Mouse (Mus musculus) small intestine, adult 2 months (tissue): Measurements from ENCODE around the gene Col2a1. TPM values are rescaled to one million over a fixed set of nuclear protein-coding genes. Genes with fewer than 3 reads are reported as not detected.

Source experiments
- H3K27ac ChIP-seq: fragments of 200-500 bp; 2 replicates; pipeline ENCODE4 v1.5.1; 2012; ENCODE audit warnings: low read depth, low read length, control low read depth, inconsistent platforms; ENCODE audit not compliant: insufficient read depth
- H3K27me3 ChIP-seq: fragments of 200-500 bp; 2 replicates; pipeline ENCODE4 v1.6.1; 2012; ENCODE audit warnings: mild to moderate bottlenecking, moderate library complexity, low read length, inconsistent platforms; ENCODE audit not compliant: control insufficient read depth, insufficient read depth
- H3K36me3 ChIP-seq: fragments of 200-500 bp; 2 replicates; pipeline ENCODE4 v1.6.1; 2012; ENCODE audit warnings: mild to moderate bottlenecking, low read length, control low read depth, inconsistent platforms; ENCODE audit not compliant: control insufficient read depth, insufficient read depth
- H3K4me1 ChIP-seq: fragments of 200-500 bp; 2 replicates; pipeline ENCODE4 v1.6.1; 2012; ENCODE audit warnings: low read length, inconsistent platforms, mixed read lengths; ENCODE audit not compliant: control insufficient read depth, insufficient read depth, insufficient read length
- H3K4me3 ChIP-seq: fragments of 200-500 bp; 2 replicates; pipeline ENCODE4 v1.5.1; 2012; ENCODE audit warnings: low read depth, mild to moderate bottlenecking, control low read depth, inconsistent platforms, low read length, moderate library complexity
- CTCF ChIP-seq: fragments of 200-500 bp; IDR thresholded peaks from 2 replicates; pipeline ENCODE4 v1.5.1; 2012; ENCODE audit warnings: low read depth, mild to moderate bottlenecking, control low read depth, inconsistent platforms, low read length, moderate library complexity, mixed read lengths; ENCODE audit not compliant: insufficient replicate concordance, insufficient read length; ENCODE audit errors: extremely low read depth
- POLR2A ChIP-seq: fragments of 200-500 bp; IDR thresholded peaks from 2 replicates; pipeline ENCODE4 v1.6.1; 2012; ENCODE audit warnings: low read depth, mild to moderate bottlenecking, control low read depth, inconsistent platforms, low read length, moderate library complexity
- WGBS: fragments of 180-500 bp; shearing (Covaris S2); methylation state at CpG from one replicate; pipeline ENCODE4 v1.1.7; 2018; 5-methylcytosine and 5-hydroxymethylcytosine counted together
- polyA plus RNA-seq: library from polyadenylated mRNA; depleted of rRNA; stranded (reverse); fragments of >200 nt; gene quantifications from 2 replicates; pipeline ENCODE4 v1.2.3, GENCODE M21; 2012

The Col2a1 gene
- polyA plus RNA-seq, 1 experiment = 0.03 TPM

- Histone ChIP-seq H3K27ac (no peak overlapping the region), H3K4me1 (no peaks in the 10 kb centered on the region), H3K4me3 (no peak overlapping the region), H3K36me3 (no peaks in the 10 kb centered on the region), H3K27me3 (no peaks in the 10 kb centered on the region; the same call in none of the 2 replicates)
- no peak for TF ChIP-seq POLR2A
- TF ChIP-seq CTCF = no peak
- WGBS = 14% methylated on average over 2 of the region's 2 CpGs
These were observed 17.4 kb upstream of the Col2a1 start for GRCm38 (mm10) chr15:98021886-98022285.

GRCm38 (mm10) chr15:98019047-98019446 lies 14.6 kb upstream of the Col2a1 start:
- TF ChIP-seq POLR2A (no peak), CTCF (no peak)
- Histone ChIP-seq H3K4me3 (no peak overlapping the region), H3K36me3 (no peaks in the 10 kb centered on the region), H3K4me1 (no peaks in the 10 kb centered on the region), H3K27ac (no peak overlapping the region), H3K27me3 (no peaks in the 10 kb centered on the region; the same call in 1 of the 2 replicates)
- 71% methylated on average over 3 of the region's 3 CpGs for WGBS

- H3K27ac ChIP-seq = no peak overlapping the region
- H3K27me3 ChIP-seq = no peaks in the 10 kb centered on the region; the same call in 1 of the 2 replicates
- no peak overlapping the region for H3K4me3 ChIP-seq
- TF ChIP-seq CTCF (no peak), POLR2A (no peak)
- no peaks in the 10 kb centered on the region for H3K4me1 ChIP-seq
- H3K36me3 ChIP-seq = no peaks in the 10 kb centered on the region
- WGBS = 70% methylated on average over 4 of the region's 4 CpGs
These were observed 13.4 kb upstream of the Col2a1 start for GRCm38 (mm10) chr15:98017925-98018324.

GRCm38 (mm10) chr15:98012810-98013209 lies 8.3 kb upstream of the Col2a1 start:
- H3K27ac ChIP-seq = no peak overlapping the region
- 66% methylated on average over 6 of the region's 6 CpGs for WGBS
- H3K36me3 ChIP-seq = no peaks in the 10 kb centered on the region
- TF ChIP-seq POLR2A (no peak), CTCF (no peak)
- no peak overlapping the region for H3K4me3 ChIP-seq
- no peaks in the 10 kb centered on the region for H3K4me1 ChIP-seq
- peaks cover under 1% of the 10 kb centered on the region for H3K27me3 ChIP-seq

GRCm38 (mm10) chr15:98005181-98005580 lies 686 bp upstream of the Col2a1 start:
- H3K4me3 ChIP-seq = no peak overlapping the region
- no peak for TF ChIP-seq CTCF
- no peak for TF ChIP-seq POLR2A
- no peaks in the 10 kb centered on the region for H3K36me3 ChIP-seq
- WGBS = 16% methylated on average over 11 of the region's 11 CpGs
- H3K4me1 ChIP-seq = peaks cover 17% of the 10 kb centered on the region
- peaks cover 60% of the 10 kb centered on the region for H3K27me3 ChIP-seq
- no peak overlapping the region for H3K27ac ChIP-seq

GRCm38 (mm10) chr15:98004740-98005159 lies 255 bp upstream of the Col2a1 start:
- TF ChIP-seq POLR2A = no peak
- TF ChIP-seq CTCF = no peak
- Histone ChIP-seq H3K36me3 (no peaks in the 10 kb centered on the region), H3K4me1 (peaks cover 17% of the 10 kb centered on the region), H3K27me3 (peaks cover 63% of the 10 kb centered on the region), H3K4me3 (no peak overlapping the region), H3K27ac (no peak overlapping the region)
- 3% methylated on average over 18 of the region's 19 CpGs for whole genome bisulfite sequencing

- Histone ChIP-seq H3K36me3 (no peaks in the 10 kb centered on the region), H3K27me3 (peaks cover 77% of the 10 kb centered on the region), H3K27ac (no peak overlapping the region), H3K4me1 (peaks cover 21% of the 10 kb centered on the region), H3K4me3 (no peak overlapping the region)
- TF ChIP-seq CTCF (no peak), POLR2A (no peak)
- 2% methylated on average over 42 of the region's 42 CpGs for WGBS
These were observed 1.3 kb downstream of the Col2a1 start for GRCm38 (mm10) chr15:98002991-98003821.
